Mouse (Mus musculus) thymus, adult 18-20 months (tissue): ENCODE data around the gene Irak2.

Experiments
- DNase-seq, 2 experiments: peaks; one replicate each; pipeline ENCODE4 v3.0.0; 2022; ENCODE audit warnings: mixed read lengths in 2 of 2

Irak2 gene

GRCm38 (mm10) chr6:113642605-113643004 is 4.3 kb downstream of the Irak2 start:
- no peak for DNase-seq

- DNase-seq = no peak
These were observed 4.8 kb downstream of the Irak2 start for GRCm38 (mm10) chr6:113643021-113643420.

- no peak for DNase-seq
These were observed 5.7 kb downstream of the Irak2 start for GRCm38 (mm10) chr6:113643967-113644366.

- DNase-seq = no peak
These were observed 6.5 kb downstream of the Irak2 start for GRCm38 (mm10) chr6:113644808-113645207.

- DNase-seq = no peak
These were observed 11.3 kb downstream of the Irak2 start for GRCm38 (mm10) chr6:113649346-113650196.

- no peak for DNase-seq
These were observed 12.0 kb downstream of the Irak2 start for GRCm38 (mm10) chr6:113650197-113650640.

GRCm38 (mm10) chr6:113651626-113652025 is 13.4 kb downstream of the Irak2 start:
- no peak for DNase-seq

GRCm38 (mm10) chr6:113653551-113653950 is 15.3 kb downstream of the Irak2 start:
- no peak for DNase-seq

GRCm38 (mm10) chr6:113654102-113654501 is 15.8 kb downstream of the Irak2 start:
- no peak for DNase-seq

GRCm38 (mm10) chr6:113654753-113655397 is 16.6 kb downstream of the Irak2 start:
- no peak for DNase-seq

GRCm38 (mm10) chr6:113655475-113655874 is 17.2 kb downstream of the Irak2 start:
- no peak for DNase-seq

GRCm38 (mm10) chr6:113656847-113657246 is 18.6 kb downstream of the Irak2 start:
- DNase-seq = no peak

- DNase-seq = no peak
These were observed 20.0 kb downstream of the Irak2 start for GRCm38 (mm10) chr6:113658226-113658625.

- DNase-seq = no peak
These were observed 21.6 kb downstream of the Irak2 start for GRCm38 (mm10) chr6:113659648-113660491.

GRCm38 (mm10) chr6:113660492-113661352 is 22.5 kb downstream of the Irak2 start:
- no peak for DNase-seq

GRCm38 (mm10) chr6:113661353-113662241 is 23.3 kb downstream of the Irak2 start:
- peak in 1 of 2 experiments; percentile 38 for DNase-seq

- DNase-seq = no peak
These were observed 24.9 kb downstream of the Irak2 start for GRCm38 (mm10) chr6:113662964-113663700.

- DNase-seq = no peak
These were observed 26.0 kb downstream of the Irak2 start for GRCm38 (mm10) chr6:113664305-113664704.

GRCm38 (mm10) chr6:113667611-113668122 is 29.4 kb downstream of the Irak2 start:
- no peak for DNase-seq
